Mouse (Mus musculus): ENCODE results near the gene Axin2.

GRCm38 (mm10) chr11:108940655-108941412, 20.7 kb downstream of the Axin2 start:
- TF ChIP-seq CTCF (IDR thresholded peaks at IDR 0.05; ENCODE audit: low read depth) (no peak), EP300 (optimal IDR thresholded peaks at IDR 0.05) (no peak)
